Mouse (Mus musculus) stomach, embryonic 14.5 days (tissue): Measurements from ENCODE around the gene Twist2. TPM values are rescaled to one million over a fixed set of nuclear protein-coding genes. Genes with fewer than 3 reads are reported as not detected.

Source experiments
- ATAC-seq: fragments of 200-750 bp; cut with Nextera tagmentation; 2 replicates; pipeline ENCODE4 v1.8.0; 2017; ENCODE audit warnings: low read depth, moderate TSS enrichment; ENCODE audit not compliant: insufficient number of reproducible peaks, insufficient read depth, low FRiP score
- H3K27ac ChIP-seq: fragments of 300-500 bp; sonication (generic); 2 replicates; pipeline ENCODE4 v1.5.1; 2014; ENCODE audit warnings: mild to moderate bottlenecking, low read length, moderate library complexity, mixed read lengths
- H3K27me3 ChIP-seq: fragments of 300-500 bp; sonication (generic); 2 replicates; pipeline ENCODE4 v1.6.1; 2014; ENCODE audit warnings: low read length, control low read depth, mixed read lengths; ENCODE audit not compliant: control insufficient read depth, insufficient read depth
- H3K36me3 ChIP-seq: fragments of 300-500 bp; sonication (generic); 2 replicates; pipeline ENCODE4 v1.6.1; 2014; ENCODE audit warnings: mild to moderate bottlenecking, control low read depth, low read length, moderate library complexity, mixed read lengths; ENCODE audit not compliant: control insufficient read depth, insufficient read depth
- H3K4me1 ChIP-seq: fragments of 300-500 bp; sonication (generic); 2 replicates; pipeline ENCODE4 v1.6.1; 2014; ENCODE audit warnings: low read length, control low read depth, mixed read lengths; ENCODE audit not compliant: control insufficient read depth, insufficient read depth
- H3K4me2 ChIP-seq: fragments of 300-500 bp; sonication (generic); replicated peaks from 2 replicates; pipeline ENCODE4 v1.6.1; 2014; ENCODE audit warnings: low read depth, low read length, control low read depth
- H3K4me3 ChIP-seq: fragments of 300-500 bp; sonication (generic); 2 replicates; pipeline ENCODE4 v1.5.1; 2014; ENCODE audit warnings: low read depth, low read length, control low read depth
- H3K9ac ChIP-seq: fragments of 300-500 bp; sonication (generic); replicated peaks from 2 replicates; pipeline ENCODE4 v1.6.1; 2014; ENCODE audit warnings: low read depth, mild to moderate bottlenecking, control low read depth, low read length, moderate library complexity, mixed read lengths
- H3K9me3 ChIP-seq: fragments of 300-500 bp; sonication (generic); 2 replicates; pipeline ENCODE4 v1.6.1; 2016; ENCODE audit warnings: low read depth, low read length, control low read depth; ENCODE audit not compliant: control insufficient read depth
- WGBS: fragments of 180-500 bp; shearing (Covaris S2); extraction: QIAGEN DNeasy Blood & Tissue Kit; methylation state at CpG from one replicate; pipeline ENCODE4 v1.1.7; 2014; 5-methylcytosine and 5-hydroxymethylcytosine counted together
- polyA plus RNA-seq: library from polyadenylated mRNA; unstranded; fragments of >200 nt; fragmentation: Nextera tagmentation; extraction: Ambion mirVana; gene quantifications from 2 replicates; pipeline ENCODE4 v1.2.1, GENCODE M21; 2014

The Twist2 gene
- polyA plus RNA-seq, 1 experiment from 2014 or later: 10.7 TPM

GRCm38 (mm10) chr1:91872388-91873059 is 71.3 kb downstream of the Twist2 start:
- H3K4me3 ChIP-seq: no peak overlapping the region
- H3K27ac ChIP-seq: peak overlapping the region; percentile 46

GRCm38 (mm10) chr1:91873572-91874285 is 72.5 kb downstream of the Twist2 start:
- H3K4me1 ChIP-seq: peaks cover 49% of the 10 kb centered on the region
- H3K27ac ChIP-seq: peak overlapping the region; percentile 46; the same call in 1 of the 2 replicates
- H3K4me2 ChIP-seq: no peak overlapping the region

More at GRCm38 (mm10) chr1:91872388-91873059, 71.3 kb downstream of the Twist2 start:
- Histone ChIP-seq H3K4me1 (peaks cover 43% of the 10 kb centered on the region), H3K9me3 (no peaks in the 10 kb centered on the region), H3K4me2 (no peak overlapping the region), H3K36me3 (no peaks in the 10 kb centered on the region), H3K9ac (no peak overlapping the region), H3K27me3 (no peaks in the 10 kb centered on the region)
- WGBS: 18% methylated on average over 8 of the region's 8 CpGs
- peak; percentile 50 for ATAC-seq

GRCm38 (mm10) chr1:91874633-91875032 is 73.4 kb downstream of the Twist2 start:
- peaks cover 50% of the 10 kb centered on the region for H3K4me1 ChIP-seq
- ATAC-seq: no peak
- no peak overlapping the region for H3K4me2 ChIP-seq

More at GRCm38 (mm10) chr1:91873572-91874285, 72.5 kb downstream of the Twist2 start:
- 44% methylated on average over 10 of the region's 10 CpGs for WGBS
- Histone ChIP-seq H3K27me3 (no peaks in the 10 kb centered on the region), H3K9ac (no peak overlapping the region), H3K9me3 (no peaks in the 10 kb centered on the region), H3K36me3 (no peaks in the 10 kb centered on the region), H3K4me3 (no peak overlapping the region)
- ATAC-seq: no peak

GRCm38 (mm10) chr1:91875042-91875720 is 73.9 kb downstream of the Twist2 start:
- Histone ChIP-seq H3K4me1 (peaks cover 48% of the 10 kb centered on the region), H3K4me2 (no peak overlapping the region), H3K9me3 (no peaks in the 10 kb centered on the region), H3K36me3 (no peaks in the 10 kb centered on the region), H3K27me3 (no peaks in the 10 kb centered on the region), H3K9ac (no peak overlapping the region), H3K4me3 (no peak overlapping the region), H3K27ac (no peak overlapping the region)
- 80% methylated on average over 7 of the region's 7 CpGs for WGBS
- no peak for ATAC-seq

More at GRCm38 (mm10) chr1:91874633-91875032, 73.4 kb downstream of the Twist2 start:
- Histone ChIP-seq H3K9ac (no peak overlapping the region), H3K4me3 (no peak overlapping the region), H3K27ac (no peak overlapping the region), H3K36me3 (no peaks in the 10 kb centered on the region), H3K27me3 (no peaks in the 10 kb centered on the region), H3K9me3 (no peaks in the 10 kb centered on the region)
- 17% methylated on average over 2 of the region's 2 CpGs for WGBS

DNA sequence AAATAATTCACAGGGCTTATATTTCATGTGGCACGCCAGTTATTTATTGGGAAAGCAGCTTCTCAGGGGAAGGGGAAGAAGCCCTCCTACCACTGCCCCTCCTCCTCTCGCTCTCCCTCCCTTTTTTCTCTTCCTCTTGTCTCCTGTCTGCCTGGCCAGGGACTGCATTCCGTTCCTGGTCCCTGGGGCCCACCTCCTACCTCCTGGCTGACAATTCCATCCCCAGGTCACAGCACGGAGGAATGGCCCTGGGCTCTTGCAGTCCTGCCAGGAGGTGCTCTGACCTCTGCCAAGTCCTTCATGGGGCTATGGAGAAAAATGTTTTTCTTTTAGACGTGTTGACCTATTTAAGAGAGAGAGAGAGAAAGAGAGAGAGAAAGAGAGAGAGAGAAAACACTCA is 77.4 kb downstream of the Twist2 start:
- no peak for ATAC-seq
- Histone ChIP-seq H3K4me3 (no peak overlapping the region), H3K9me3 (no peaks in the 10 kb centered on the region), H3K4me2 (no peak overlapping the region), H3K4me1 (peaks cover 13% of the 10 kb centered on the region), H3K27me3 (no peaks in the 10 kb centered on the region), H3K36me3 (no peaks in the 10 kb centered on the region), H3K9ac (no peak overlapping the region), H3K27ac (no peak overlapping the region)
- WGBS: 22% methylated on average over 5 of the region's 5 CpGs

DNA sequence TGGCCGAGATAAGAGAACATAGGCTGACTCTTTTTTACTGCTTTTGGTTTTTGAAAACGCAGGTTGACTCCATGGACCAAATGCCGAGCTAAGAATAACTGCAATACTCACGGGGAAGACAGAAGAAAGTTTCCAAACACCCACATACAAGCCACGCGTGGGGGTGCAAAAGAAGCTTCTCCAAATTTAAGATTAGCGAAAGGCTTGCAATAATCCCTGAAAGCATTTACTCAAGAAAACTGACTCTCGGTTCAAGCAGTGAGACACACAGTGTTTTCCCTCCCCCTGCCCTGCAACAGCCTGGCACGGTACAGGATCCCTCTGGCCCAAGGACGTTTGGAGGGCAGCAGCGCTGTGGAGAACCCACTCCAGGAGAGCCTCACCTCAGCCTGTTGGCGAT is 78.9 kb downstream of the Twist2 start:
- ATAC-seq: no peak
- Histone ChIP-seq H3K4me2 (no peak overlapping the region), H3K36me3 (no peaks in the 10 kb centered on the region), H3K4me3 (no peak overlapping the region), H3K4me1 (peaks cover 7% of the 10 kb centered on the region), H3K9ac (no peak overlapping the region), H3K27ac (no peak overlapping the region), H3K27me3 (no peaks in the 10 kb centered on the region), H3K9me3 (no peaks in the 10 kb centered on the region)
- WGBS: 89% methylated on average over 12 of the region's 12 CpGs

DNA sequence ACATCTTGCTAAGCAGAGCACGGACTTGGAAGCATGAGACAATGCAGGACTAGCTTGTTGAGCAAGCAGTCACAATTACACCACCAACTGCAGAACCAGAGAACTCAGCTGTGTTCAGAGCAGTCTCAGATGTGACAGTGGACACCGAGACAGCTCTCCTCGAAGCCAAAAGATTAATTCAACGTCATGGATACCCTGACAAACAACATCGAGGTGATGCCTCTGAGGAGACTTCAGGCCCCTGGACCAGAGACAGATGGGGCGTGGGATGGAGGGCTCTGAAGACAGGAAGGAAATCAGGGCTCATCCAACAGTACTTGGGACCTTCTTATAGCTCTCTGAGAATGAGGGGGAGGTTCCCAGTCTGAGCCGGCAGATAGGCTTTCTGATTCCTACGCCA is 79.6 kb downstream of the Twist2 start:
- Histone ChIP-seq H3K36me3 (no peaks in the 10 kb centered on the region), H3K9ac (no peak overlapping the region), H3K27me3 (no peaks in the 10 kb centered on the region), H3K27ac (no peak overlapping the region), H3K9me3 (no peaks in the 10 kb centered on the region), H3K4me1 (peaks cover 7% of the 10 kb centered on the region), H3K4me2 (no peak overlapping the region), H3K4me3 (no peak overlapping the region)
- no peak for ATAC-seq
- 52% methylated on average over 8 of the region's 8 CpGs for WGBS

DNA sequence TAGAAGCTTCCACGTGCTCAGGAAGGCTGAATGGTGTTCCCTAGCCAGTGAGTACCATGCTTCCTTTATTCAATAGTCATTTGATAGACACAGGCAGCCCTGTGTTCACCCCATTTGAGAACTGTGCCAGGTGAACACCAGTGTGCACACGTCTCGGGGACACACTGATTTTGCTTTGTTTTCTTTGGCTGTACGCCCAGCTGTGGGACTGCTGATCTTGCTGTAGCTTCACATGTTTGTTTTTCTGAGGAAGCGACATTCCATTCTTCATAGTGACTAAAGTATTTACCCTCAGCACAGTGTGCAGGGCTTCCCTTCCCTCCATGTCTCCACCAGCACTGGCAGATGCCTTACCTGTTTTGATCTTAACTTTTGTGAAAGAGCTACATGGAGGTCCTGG is 81.9 kb downstream of the Twist2 start:
- WGBS: 43% methylated on average over 5 of the region's 5 CpGs
- Histone ChIP-seq H3K36me3 (no peaks in the 10 kb centered on the region), H3K27me3 (no peaks in the 10 kb centered on the region), H3K4me1 (peaks cover 7% of the 10 kb centered on the region), H3K4me2 (no peak overlapping the region), H3K4me3 (no peak overlapping the region), H3K27ac (no peak overlapping the region), H3K9me3 (no peaks in the 10 kb centered on the region), H3K9ac (no peak overlapping the region)
- ATAC-seq: no peak
